Mouse (Mus musculus): ENCODE data around the gene Zbtb44. TPM values are rescaled to one million over a fixed set of nuclear protein-coding genes. Genes with fewer than 3 reads are reported as not detected.
A peak's percentile ranks its signal among the peaks of the same experiment; 100 is the strongest.

The Zbtb44 gene
- polyA plus RNA-seq (2015; fragmentation: Nextera tagmentation; extraction: Ambion mirVana): 5.0 and 5.4 TPM in 2 replicates

DNA sequence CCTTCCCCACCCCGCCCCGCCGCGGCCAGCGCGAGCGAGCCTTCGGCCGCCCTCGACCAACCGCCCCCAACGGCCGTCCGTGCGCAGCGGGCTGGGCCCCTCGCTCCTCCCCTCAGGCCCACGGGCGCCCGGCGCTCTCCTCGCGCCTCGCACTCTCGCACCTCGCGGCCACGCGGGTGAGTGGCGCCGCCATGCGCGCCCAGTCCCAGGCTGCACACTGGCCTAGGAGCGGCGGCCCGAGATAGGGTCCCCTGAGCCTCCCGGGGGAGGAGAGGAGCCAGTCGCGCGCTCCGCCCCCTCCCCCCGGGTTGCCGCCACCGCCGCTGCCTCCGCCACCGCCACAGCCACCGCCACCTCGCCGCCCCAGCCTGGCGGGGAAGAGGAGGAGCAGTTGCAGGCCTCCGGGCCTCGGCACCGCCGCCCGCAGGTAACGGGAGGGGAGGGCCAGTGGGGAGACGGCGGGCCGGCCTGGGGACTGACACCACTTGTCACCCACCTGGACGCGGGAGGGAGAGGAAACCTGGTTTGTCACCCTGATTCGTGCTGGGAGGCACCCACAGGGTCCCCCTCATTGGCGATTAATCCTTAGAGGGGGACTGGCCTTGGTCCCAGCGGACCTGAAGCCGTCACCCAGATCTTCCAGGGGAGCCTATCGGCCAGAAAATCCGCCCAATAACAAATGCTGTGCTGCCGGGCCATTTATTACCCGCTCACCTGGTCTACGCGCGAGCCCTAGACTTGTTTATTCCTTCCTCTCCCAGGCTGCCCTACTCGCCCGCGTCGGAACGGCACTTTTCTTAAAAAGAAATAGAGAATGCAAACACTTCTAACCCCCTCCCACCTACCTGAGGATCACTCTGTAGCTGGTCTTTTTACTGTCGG is at the start of gene Zbtb44:
Gene Zbtb44 (plus strand): TSS at position 113 of the 882 bp plus-strand sequence.
- peak within 1 kb of the TSS; percentile 89 for H3K4me3 ChIP-seq
- peak; percentile 92 for ATAC-seq (replicated peaks)
- H3K27me3 ChIP-seq (replicated peaks): no peaks in the 10 kb centered on the region
- no peaks in the 10 kb centered on the region for H3K9me3 ChIP-seq
- peak within 1 kb of the TSS; percentile 97 for H3K27ac ChIP-seq
- peaks cover 14% of the 10 kb centered on the region for H3K4me1 ChIP-seq
- H3K9ac ChIP-seq: peak within 1 kb of the TSS; percentile 93
- no peaks in the 10 kb centered on the region for H3K36me3 ChIP-seq (replicated peaks)
- WGBS: under 1% methylated on average over 65 of the region's 79 CpGs
- peak within 1 kb of the TSS; percentile 90 for H3K4me2 ChIP-seq

DNA sequence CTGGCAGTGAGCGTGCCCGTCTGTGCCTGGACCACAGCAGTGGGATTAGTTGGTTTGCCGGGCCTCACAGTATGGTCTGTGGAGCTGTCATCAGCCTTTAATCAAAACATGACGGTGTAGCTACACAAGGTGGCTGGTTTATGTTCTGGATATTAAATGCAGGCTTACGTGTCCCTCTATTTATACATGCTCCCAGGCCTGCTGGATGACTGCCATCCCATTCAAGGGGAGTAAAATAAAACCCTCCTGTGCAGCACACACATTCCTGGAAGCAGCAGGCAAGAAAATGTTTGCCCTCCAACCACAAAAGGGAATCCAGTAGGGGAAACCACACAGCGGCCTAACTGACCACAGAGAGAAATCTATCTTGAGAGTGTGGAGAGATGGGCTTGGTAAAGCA is 44.7 kb upstream of the Zbtb44 start:
- no peaks in the 10 kb centered on the region for H3K36me3 ChIP-seq (replicated peaks)
- H3K9ac ChIP-seq: no peak overlapping the region
- H3K4me2 ChIP-seq: no peak overlapping the region
- WGBS: 66% methylated on average over 6 of the region's 6 CpGs
- no peak overlapping the region for H3K27ac ChIP-seq
- no peaks in the 10 kb centered on the region for H3K4me1 ChIP-seq
- H3K9me3 ChIP-seq: no peaks in the 10 kb centered on the region
- H3K27me3 ChIP-seq (replicated peaks): no peaks in the 10 kb centered on the region
- ATAC-seq (replicated peaks): no peak
- no peak overlapping the region for H3K4me3 ChIP-seq

DNA sequence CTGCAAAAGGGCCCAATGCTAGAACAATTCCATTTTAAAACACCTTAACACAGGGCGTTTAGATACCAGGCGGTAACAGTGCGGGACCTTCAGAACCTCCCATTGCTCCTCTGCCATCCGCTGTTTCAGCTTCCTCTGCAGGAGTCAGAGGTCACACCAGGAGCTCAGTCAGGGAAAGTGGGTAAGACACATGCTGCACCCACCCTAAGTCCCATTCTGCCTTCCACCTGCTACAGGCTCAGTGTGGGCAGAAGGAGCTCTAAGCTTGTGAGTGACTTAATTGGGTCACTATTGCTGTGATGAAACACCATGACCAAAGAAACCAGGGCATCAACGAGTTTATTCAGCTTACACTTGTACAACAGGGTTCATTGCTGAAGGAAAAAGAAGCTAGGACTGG is 37.3 kb upstream of the Zbtb44 start:
- no peaks in the 10 kb centered on the region for H3K9me3 ChIP-seq
- H3K4me3 ChIP-seq: no peak overlapping the region
- no peak overlapping the region for H3K9ac ChIP-seq
- H3K36me3 ChIP-seq (replicated peaks): no peaks in the 10 kb centered on the region
- no peaks in the 10 kb centered on the region for H3K27me3 ChIP-seq (replicated peaks)
- H3K4me2 ChIP-seq: no peak overlapping the region
- ATAC-seq (replicated peaks): no peak
- no peak overlapping the region for H3K27ac ChIP-seq
- H3K4me1 ChIP-seq: no peaks in the 10 kb centered on the region
- 87% methylated on average over 5 of the region's 5 CpGs for WGBS

DNA sequence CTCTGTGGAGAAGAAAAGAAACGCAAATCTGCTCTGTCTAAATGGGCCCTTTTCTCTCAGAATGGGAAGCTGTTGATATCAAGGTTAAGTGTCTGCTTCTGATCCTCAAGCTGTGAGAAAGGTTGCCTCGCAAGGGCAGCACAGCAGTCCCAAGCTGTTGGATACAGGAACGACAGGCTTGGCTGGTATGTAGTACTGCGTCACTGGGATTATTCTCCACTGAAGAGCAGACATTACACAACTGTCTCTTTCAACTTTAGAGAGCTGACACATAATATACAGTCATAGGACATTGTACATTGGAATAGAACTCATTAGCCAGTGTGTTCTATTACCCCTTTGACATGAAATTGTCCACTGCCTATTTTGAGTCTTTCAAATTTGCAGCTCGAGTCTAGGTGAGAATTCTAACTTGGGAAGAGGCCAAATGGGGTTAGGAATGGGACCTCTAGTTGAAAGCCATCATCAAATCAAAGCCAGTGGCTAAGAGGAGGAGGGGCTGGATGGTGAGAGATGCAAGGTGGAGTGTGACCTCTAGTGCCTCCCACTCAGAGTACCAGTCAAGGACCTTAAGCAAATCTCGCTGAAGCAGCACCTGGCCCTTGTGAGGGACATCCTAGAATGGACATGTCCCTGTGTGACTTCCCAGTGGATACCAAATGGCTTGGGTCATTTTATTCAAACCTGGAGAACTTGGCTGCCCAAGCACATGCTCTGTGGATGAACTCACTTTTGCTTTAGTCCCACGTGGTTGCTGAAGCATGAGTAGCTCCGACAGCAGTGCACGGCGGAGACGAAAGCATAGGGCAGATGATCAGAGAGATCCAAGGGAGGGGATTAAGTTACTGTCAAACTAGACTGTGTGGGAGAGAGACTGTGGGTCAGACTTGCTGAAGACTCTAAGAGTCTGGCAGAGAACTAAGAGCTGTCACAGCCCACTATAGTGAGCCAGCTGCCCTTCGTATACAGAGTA is 33.6 kb upstream of the Zbtb44 start:
- no peaks in the 10 kb centered on the region for H3K4me1 ChIP-seq
- no peaks in the 10 kb centered on the region for H3K9me3 ChIP-seq
- H3K27ac ChIP-seq: no peak overlapping the region
- ATAC-seq (replicated peaks): no peak
- 77% methylated on average over 12 of the region's 12 CpGs for WGBS
- H3K4me3 ChIP-seq: no peak overlapping the region
- H3K27me3 ChIP-seq (replicated peaks): no peaks in the 10 kb centered on the region
- no peaks in the 10 kb centered on the region for H3K36me3 ChIP-seq (replicated peaks)
- no peak overlapping the region for H3K4me2 ChIP-seq
- no peak overlapping the region for H3K9ac ChIP-seq

DNA sequence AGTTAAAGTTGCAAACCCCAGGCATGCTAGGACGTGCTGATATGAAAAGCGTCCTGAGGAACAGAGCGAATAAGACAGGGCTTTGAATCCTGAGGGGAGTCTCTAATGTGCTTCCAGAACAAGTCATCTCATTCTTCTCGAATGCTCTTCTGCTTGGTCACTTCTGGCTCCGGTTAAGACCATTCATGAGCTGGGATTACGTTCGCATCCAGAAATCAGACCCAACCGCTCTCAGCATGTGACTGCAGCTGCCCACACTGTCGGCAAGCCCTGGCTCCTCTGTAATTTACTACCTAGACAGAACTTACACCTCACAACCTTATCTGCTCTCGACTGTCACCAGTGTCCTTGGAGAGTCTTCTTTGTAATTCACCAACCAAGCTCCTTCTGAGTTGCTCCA is 29.8 kb upstream of the Zbtb44 start:
- no peaks in the 10 kb centered on the region for H3K36me3 ChIP-seq (replicated peaks)
- no peak overlapping the region for H3K9ac ChIP-seq
- WGBS: 79% methylated on average over 10 of the region's 10 CpGs
- no peak overlapping the region for H3K27ac ChIP-seq
- no peaks in the 10 kb centered on the region for H3K9me3 ChIP-seq
- ATAC-seq (replicated peaks): no peak
- H3K4me2 ChIP-seq: no peak overlapping the region
- no peaks in the 10 kb centered on the region for H3K27me3 ChIP-seq (replicated peaks)
- H3K4me3 ChIP-seq: no peak overlapping the region
- no peaks in the 10 kb centered on the region for H3K4me1 ChIP-seq

DNA sequence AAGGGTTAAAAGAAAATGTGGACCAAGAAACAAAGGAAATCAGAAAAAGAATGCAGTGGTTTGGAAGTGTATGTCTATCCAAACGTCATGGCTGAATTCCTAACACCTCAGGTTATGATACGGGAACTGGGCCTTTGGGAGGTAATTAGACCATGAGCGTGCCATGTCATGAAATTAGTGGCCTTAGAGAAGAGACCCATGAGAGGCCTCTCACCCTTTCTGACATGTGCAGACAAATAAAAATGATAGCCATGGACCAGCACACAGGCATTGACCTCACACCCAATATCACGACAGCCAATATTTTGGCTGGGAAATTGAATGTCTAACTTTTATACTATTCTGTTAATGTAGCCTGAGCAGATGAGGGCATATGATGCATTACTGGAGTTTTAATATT is 27.9 kb upstream of the Zbtb44 start:
- Histone ChIP-seq H3K4me3 (no peak overlapping the region), H3K4me1 (no peaks in the 10 kb centered on the region), H3K9ac (no peak overlapping the region), H3K27me3 (replicated peaks) (no peaks in the 10 kb centered on the region), H3K36me3 (replicated peaks) (no peaks in the 10 kb centered on the region), H3K27ac (no peak overlapping the region), H3K4me2 (no peak overlapping the region), H3K9me3 (no peaks in the 10 kb centered on the region)
- no peak for ATAC-seq (replicated peaks)
- WGBS: 79% methylated on average over 4 of the region's 4 CpGs

DNA sequence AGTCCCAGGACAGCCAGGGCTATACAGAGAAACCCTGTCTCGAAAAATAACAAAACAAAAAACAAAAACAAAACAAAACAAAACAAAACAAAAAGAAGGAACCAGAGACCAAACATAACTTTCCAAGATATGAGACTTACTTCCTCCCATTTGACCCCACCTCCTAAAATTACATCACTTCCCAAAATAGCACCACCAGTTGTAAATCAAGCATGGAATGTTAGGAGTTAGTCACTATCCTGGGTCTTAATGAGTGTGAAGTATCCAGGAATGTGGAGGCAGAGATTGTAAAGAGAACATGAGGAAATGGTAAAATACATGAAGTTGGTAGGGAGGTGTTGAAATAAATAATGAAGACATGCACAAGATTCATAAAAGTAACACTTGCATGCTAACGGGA is 21.1 kb upstream of the Zbtb44 start:
- no peaks in the 10 kb centered on the region for H3K9me3 ChIP-seq
- no peak overlapping the region for H3K4me2 ChIP-seq
- H3K4me1 ChIP-seq: no peaks in the 10 kb centered on the region
- 80% methylated on average over 2 of the region's 2 CpGs for WGBS
- H3K4me3 ChIP-seq: no peak overlapping the region
- no peak overlapping the region for H3K27ac ChIP-seq
- no peak overlapping the region for H3K9ac ChIP-seq
- no peak for ATAC-seq (replicated peaks)
- no peaks in the 10 kb centered on the region for H3K27me3 ChIP-seq (replicated peaks)
- no peaks in the 10 kb centered on the region for H3K36me3 ChIP-seq (replicated peaks)

DNA sequence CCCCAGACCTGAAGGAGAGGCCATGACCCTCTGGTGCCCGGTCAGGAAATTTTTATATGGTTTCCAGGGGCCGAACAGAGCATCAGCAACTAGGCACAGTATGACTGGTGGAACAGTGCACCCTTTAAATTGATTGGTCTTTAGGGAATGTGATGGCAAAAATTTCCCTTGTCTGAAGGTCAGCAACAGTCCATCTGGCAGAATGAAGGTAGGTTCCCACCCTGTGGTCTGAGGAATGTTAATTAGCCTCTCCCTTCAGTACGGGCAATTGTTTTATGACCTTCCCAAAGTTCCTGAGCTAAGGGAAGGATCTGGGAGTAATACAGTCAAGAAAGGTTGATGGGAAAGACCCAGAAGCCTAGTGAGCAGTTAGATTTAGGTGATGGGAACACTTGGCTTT is 20.4 kb upstream of the Zbtb44 start:
- Histone ChIP-seq H3K9ac (no peak overlapping the region), H3K4me1 (no peaks in the 10 kb centered on the region), H3K9me3 (no peaks in the 10 kb centered on the region), H3K27ac (no peak overlapping the region), H3K36me3 (replicated peaks) (no peaks in the 10 kb centered on the region), H3K4me3 (no peak overlapping the region), H3K4me2 (no peak overlapping the region), H3K27me3 (replicated peaks) (no peaks in the 10 kb centered on the region)
- 84% methylated on average over 3 of the region's 3 CpGs for WGBS
- no peak for ATAC-seq (replicated peaks)

DNA sequence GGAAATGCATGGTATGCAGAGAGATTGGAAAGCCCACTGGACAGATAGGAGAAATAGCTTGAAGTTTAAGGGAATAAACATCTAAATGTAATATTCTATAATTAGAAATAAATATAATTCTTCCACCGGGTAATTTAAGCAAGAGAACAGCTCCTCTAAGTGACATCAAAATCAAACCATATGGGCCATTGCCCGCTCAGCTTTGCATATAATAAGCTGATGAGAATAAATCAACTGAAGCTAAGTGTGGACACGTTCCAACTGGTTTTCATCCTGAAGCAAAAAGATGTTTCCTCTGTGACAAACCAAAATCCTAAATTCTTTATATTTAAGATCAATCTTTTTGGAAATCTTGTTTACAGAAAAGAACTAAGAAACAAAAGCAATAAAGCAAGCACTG is 19.7 kb upstream of the Zbtb44 start:
- 81% methylated on average over 3 of the region's 3 CpGs for WGBS
- Histone ChIP-seq H3K36me3 (replicated peaks) (no peaks in the 10 kb centered on the region), H3K27ac (no peak overlapping the region), H3K4me2 (no peak overlapping the region), H3K4me1 (no peaks in the 10 kb centered on the region), H3K4me3 (no peak overlapping the region), H3K27me3 (replicated peaks) (no peaks in the 10 kb centered on the region), H3K9ac (no peak overlapping the region), H3K9me3 (no peaks in the 10 kb centered on the region)
- no peak for ATAC-seq (replicated peaks)

DNA sequence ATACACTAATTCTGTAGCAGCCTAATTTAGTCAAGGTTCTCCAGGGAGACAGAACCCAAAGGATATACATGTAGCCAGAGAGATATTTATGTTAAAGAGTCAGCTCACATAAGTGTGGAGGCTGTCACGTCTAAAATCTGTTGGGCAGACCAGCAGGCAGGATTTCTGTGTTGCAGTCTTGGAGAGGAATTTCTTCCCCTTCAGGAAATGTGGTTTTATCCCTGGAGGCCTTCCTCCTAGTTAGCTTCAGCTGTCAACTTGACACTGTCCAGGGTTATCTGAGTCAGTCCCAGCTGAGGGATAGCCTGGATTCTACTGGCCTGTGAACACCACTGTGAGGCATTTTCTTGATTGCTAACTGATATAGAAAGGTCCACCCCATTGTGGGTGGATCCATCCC is 18.9 kb upstream of the Zbtb44 start:
- Histone ChIP-seq H3K9me3 (no peaks in the 10 kb centered on the region), H3K4me3 (no peak overlapping the region), H3K36me3 (replicated peaks) (no peaks in the 10 kb centered on the region), H3K27ac (no peak overlapping the region), H3K4me1 (no peaks in the 10 kb centered on the region), H3K27me3 (replicated peaks) (no peaks in the 10 kb centered on the region), H3K9ac (no peak overlapping the region), H3K4me2 (no peak overlapping the region)
- ATAC-seq (replicated peaks): no peak
- 55% methylated on average over 1 of the region's 1 CpGs for WGBS

DNA sequence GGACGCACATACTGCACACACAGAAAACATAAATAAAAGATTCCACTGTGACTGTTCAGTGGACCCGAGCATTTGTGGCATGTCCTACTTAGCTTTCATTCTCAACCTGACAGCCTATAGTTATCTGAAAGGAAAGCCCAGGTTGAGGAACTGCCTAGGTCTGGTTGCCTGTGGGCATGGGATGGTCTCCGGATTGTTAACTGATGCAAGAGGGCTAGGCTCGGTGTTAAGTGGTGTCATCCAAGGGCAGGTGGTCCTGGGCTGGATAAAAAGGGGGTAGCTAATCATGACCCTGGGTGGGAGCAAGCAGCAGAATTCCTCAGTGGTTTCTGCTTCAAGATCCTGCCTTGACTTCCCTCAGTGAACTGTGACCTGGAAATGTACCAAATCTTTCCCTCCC is 17.8 kb upstream of the Zbtb44 start:
- H3K9me3 ChIP-seq: no peaks in the 10 kb centered on the region
- H3K4me3 ChIP-seq: no peak overlapping the region
- no peak for ATAC-seq (replicated peaks)
- no peaks in the 10 kb centered on the region for H3K27me3 ChIP-seq (replicated peaks)
- no peak overlapping the region for H3K4me2 ChIP-seq
- H3K9ac ChIP-seq: no peak overlapping the region
- H3K36me3 ChIP-seq (replicated peaks): no peaks in the 10 kb centered on the region
- H3K4me1 ChIP-seq: no peaks in the 10 kb centered on the region
- no peak overlapping the region for H3K27ac ChIP-seq
- 90% methylated on average over 4 of the region's 4 CpGs for whole genome bisulfite sequencing

DNA sequence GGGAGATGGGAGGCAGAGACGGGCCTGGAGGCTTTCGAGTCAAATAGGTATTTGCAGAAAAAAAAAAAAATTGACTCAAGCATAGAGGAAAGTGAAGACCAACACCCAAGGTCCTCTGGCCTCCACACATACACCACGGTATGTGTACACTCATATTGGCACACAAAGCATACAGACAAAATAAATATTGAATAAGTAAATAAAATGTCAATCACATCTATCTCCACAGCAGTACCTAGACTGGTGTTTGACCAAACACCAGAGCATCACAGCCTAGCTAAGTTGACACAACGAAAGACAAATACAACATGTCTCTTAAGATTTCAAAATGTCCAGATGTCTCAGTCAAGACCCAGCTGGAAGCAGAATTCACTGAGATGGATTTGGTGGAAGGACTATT is 17.0 kb upstream of the Zbtb44 start:
- Histone ChIP-seq H3K9me3 (no peaks in the 10 kb centered on the region), H3K4me2 (no peak overlapping the region), H3K27me3 (replicated peaks) (no peaks in the 10 kb centered on the region), H3K4me1 (no peaks in the 10 kb centered on the region), H3K27ac (no peak overlapping the region), H3K9ac (no peak overlapping the region), H3K4me3 (no peak overlapping the region), H3K36me3 (replicated peaks) (no peaks in the 10 kb centered on the region)
- no peak for ATAC-seq (replicated peaks)
- WGBS: 87% methylated on average over 4 of the region's 4 CpGs

All from midbrain, embryonic 15.5 days (tissue).